Mouse (Mus musculus) brain, embryonic 14.5 days (tissue): ENCODE results near the gene Zc3h14. TPM values are rescaled to one million over a fixed set of nuclear protein-coding genes. Genes with fewer than 3 reads are reported as not detected.

Experiments used
- DNase-seq: peaks from one replicate; pipeline ENCODE4 v3.0.0-alpha.2; 2011; ENCODE audit warnings: low read depth
- CTCF ChIP-seq: fragments of 200-500 bp; IDR thresholded peaks from 2 replicates; pipeline ENCODE4 v1.5.1; 2012; ENCODE audit warnings: inconsistent platforms, mild to moderate bottlenecking, moderate library complexity, borderline replicate concordance; ENCODE audit not compliant: insufficient read depth, insufficient read length; ENCODE audit errors: extremely low read depth
- POLR2A ChIP-seq: fragments of 200-500 bp; IDR thresholded peaks from 2 replicates; pipeline ENCODE4 v1.6.1; 2012; ENCODE audit warnings: mild to moderate bottlenecking, inconsistent platforms, borderline replicate concordance; ENCODE audit not compliant: poor library complexity, insufficient read depth, insufficient read length, severe bottlenecking; ENCODE audit errors: extremely low read depth
- polyA plus RNA-seq: library from polyadenylated mRNA; depleted of rRNA; stranded (reverse); fragments of >200 nt; gene quantifications from 2 replicates; pipeline ENCODE4 v1.2.3, GENCODE M21; 2012

Zc3h14 gene
- polyA plus RNA-seq, 1 experiment: 138 TPM

DNA sequence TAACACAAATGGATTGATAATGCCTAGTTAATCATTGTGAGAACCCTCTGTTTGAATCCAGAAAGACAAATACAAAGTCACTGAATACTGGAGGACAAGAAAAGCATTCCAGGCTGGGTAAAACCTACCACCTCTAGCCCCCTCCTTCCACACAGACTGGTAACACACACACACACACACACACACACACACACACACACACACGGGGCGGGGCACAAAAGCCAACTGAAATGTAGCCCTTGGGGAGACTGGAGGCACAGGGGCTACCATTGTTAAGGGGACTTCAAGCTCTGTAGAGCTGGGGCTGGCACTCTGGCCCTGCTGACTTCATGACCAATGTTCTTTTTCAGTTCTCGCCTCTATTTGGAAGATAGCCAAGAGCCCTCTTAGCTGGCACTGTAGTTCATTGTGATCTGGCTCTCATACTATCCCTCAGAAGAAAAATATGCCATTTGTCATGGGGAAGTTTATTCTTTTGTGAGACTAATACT lies 5.7 kb upstream of the Zc3h14 start:
- peak; percentile 81 for DNase-seq

DNA sequence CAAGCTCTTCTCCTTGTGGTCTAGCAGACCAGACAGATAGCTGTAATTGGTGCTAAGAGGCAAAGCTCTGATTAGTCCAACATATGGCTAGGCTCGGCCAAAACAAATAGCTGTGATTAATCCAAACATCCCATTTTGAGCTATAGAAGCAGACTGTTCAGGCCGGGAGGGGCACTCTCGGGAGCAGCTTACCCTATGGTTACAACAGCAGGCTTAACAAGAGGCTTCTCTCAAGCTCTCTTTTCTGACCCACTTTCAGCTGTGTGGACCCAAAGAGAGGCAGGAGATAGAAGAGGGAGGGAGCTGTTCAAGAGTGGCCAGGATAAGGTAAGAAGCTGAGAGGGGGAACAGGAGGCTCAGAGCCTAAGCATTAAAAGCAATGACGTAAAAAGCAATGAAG lies 1.1 kb upstream of the Zc3h14 start:
- DNase-seq: no peak
- TF ChIP-seq POLR2A: no peak
- TF ChIP-seq CTCF: no peak

More for the DNA sequence above, 5.7 kb upstream of the Zc3h14 start:
- TF ChIP-seq POLR2A (no peak), CTCF (no peak)

DNA sequence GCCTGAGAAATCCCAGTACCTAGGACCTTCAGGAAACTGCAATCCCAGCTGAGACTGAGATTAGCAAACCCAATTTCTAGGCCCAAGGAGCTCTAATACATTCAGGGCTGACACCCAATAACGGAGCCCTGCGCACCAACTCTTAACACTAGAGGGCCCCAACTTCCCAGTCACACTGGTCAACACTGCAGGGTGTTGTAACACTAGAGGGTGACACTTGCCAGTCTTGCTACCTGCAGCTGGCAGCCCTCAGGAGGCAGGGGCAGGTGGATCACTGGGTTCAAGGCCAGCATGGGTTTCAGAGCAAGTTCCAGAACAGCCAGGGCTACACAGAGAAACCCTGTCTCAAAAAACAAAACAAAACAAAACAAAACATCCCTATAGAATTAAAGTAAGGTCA lies 633 bp upstream of the Zc3h14 start:
- peak; percentile 38; the same call in 1 of the 2 replicates for TF ChIP-seq CTCF
- TF ChIP-seq POLR2A: no peak
- DNase-seq: peak; percentile 24

DNA sequence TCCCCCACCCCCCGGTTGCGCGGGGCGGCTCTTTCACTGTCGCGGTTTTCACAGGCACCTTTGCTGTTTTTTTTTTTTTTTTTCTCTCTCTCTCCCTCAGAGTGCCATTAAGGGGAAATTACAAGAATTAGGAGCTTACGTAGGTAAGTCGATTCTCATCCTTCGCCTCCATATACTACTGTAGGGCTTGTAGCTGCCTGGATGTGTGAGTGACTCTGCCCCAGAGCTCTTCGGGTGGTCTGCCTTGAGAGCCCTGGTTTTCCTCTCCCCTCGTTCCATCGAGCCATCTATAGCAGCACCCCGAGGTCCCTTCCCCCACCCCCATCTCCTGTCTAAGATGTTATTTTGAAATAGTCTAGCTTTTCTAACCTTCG lies 603 bp downstream of the Zc3h14 start:
- DNase-seq: peak; percentile 62
- TF ChIP-seq CTCF: no peak
- TF ChIP-seq POLR2A: no peak

DNA sequence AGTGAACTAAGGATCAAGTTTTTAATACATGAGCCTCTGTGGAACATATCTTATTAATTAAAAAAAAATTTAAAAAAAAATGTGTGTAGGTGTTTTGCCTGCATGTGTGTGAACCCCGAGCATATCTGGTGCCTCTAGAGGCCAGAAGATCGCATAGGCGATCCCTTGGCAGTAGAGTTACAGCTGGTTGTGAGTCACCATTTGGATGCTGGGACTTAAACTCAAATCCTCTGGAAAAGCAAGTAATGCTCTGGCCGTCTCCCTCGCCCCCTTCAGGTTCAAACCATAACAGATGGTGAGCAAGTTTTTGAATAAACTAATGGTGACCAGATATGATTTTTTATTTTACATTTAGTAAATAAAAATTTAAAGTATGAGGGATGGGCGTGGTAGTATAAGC lies 10.9 kb downstream of the Zc3h14 start:
- DNase-seq: no peak
- no peak for TF ChIP-seq CTCF
- TF ChIP-seq POLR2A: no peak

DNA sequence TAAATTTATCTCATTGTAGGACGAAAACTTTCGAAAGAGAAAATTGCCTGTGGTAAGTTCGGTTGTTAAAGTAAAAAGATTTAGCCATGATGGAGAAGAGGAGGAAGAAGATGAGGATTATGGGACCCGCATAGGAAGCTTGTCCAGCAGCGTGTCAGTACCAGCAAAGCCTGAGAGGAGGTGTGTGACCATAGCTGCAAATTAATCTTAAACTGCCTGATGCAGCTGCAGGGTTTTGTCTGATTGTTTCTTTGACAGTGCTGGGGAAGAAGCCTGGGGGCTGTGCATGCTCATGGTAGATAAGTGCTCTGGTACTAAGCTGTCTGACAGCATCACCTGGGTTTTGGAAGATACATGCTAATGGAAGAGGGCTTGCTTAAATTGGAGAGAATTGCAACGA lies 12.9 kb downstream of the Zc3h14 start:
- DNase-seq: no peak
- TF ChIP-seq POLR2A (no peak), CTCF (no peak)

DNA sequence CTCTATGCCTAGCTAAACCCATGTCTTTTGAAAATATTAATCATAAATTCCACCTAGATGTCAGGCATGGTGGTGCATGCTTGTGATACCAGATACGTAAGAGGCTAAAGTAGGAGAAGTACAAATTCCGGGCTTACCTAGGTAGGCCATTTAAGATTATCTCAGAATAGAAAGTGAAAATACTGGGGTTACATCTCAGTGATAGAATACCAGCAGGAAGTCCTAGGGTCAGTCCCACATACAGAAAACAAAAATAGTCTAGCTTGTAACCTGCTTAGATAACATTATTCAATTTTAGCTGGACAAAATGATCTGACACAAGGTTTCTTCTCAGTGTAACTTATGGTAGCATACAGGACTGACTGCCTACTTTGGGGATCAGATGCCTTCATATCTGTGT lies 19.5 kb downstream of the Zc3h14 start:
- TF ChIP-seq CTCF (no peak), POLR2A (no peak)
- DNase-seq: no peak

DNA sequence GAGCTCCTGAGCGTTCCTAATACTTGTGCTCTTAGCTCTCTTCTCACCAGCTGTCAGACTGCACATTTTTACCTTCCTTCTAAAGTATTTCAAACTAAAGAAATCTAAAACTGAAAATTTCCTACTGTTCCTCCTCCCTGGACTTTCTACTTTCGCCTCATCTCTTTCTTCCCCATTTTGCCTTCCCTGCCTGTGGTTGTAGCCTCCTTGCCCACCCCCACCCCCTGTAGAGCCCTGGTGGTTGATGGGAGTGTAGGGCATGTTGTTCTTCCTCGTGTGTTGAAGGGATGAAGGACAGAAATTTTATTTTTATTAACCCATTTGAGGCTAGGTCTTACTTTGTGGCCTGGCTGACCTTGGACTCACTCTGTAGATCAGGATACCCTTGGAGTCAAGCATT lies 30.7 kb downstream of the Zc3h14 start:
- DNase-seq: no peak

DNA sequence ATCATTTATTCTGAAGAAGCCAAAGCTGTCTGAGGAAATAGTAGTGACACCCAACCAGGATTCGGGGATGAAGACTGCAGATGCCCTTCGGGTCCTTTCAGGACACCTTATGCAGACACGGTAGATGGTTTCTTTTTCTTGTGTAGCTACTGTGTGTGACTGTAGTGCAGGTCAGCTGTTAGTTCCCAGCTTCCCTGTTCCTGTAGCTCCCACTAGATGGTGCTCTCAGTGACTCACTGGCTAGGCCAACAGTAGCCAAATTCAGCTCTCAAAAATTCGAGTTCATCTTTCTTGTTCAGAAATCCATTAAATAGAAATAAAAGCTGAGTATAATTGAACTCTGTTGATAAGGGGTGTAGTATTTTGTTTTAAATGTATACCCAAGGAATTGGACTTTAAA lies 32.4 kb downstream of the Zc3h14 start:
- peak; percentile 58 for DNase-seq
- TF ChIP-seq POLR2A: no peak
- peak; percentile 64; the same call in 1 of the 2 replicates for TF ChIP-seq CTCF

More for the DNA sequence above, 30.7 kb downstream of the Zc3h14 start:
- TF ChIP-seq POLR2A (no peak), CTCF (no peak)

DNA sequence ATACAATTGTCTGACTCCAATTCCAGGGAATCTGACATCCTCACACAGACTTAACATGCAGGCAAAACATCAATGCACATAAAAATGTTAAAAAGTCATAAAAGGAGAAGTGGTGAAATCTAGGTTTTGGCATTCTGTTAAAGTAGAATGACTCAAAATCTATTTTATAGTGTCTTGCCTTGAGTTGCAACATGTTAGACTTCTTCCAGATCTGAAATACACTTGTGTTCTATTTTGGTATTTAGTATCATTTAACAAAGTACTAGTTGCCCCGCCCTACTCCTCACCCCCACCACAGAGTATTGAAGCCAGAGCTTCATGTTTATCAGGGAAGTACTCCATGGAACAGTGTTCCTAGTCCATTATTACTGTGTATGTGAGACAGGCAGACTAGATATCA lies 37.5 kb downstream of the Zc3h14 start:
- no peak for DNase-seq
- TF ChIP-seq CTCF (no peak), POLR2A (no peak)

DNA sequence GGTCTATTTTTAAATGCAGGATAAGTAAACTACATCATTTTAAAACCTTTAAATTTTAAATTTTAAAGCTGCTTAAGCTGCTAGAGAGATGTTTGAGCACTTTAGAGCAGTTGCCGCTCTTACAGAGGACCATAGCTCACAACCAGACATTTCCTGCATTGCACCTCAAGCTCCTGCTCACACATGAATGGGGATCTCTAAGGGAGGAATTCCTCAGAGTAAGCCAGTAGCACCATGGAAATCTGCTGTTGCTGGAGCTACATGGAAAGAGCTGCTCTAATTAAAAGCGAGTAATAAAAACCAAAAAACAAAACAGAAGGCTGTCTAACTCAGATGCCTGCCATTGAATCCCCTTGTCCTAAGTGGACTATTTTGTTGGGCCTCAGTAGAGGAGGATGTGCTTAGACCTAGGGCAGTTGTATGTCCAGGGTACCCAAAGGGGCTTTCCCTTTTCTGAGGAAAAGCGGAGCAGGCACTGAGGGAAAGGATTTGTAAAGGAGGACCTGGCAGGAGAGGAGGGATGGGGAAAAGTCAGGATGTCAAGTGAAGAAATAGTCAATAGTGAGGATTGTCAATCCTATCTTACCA lies 49.1 kb downstream of the Zc3h14 start:
- TF ChIP-seq CTCF (no peak), POLR2A (no peak)
- DNase-seq: peak; percentile 50

DNA sequence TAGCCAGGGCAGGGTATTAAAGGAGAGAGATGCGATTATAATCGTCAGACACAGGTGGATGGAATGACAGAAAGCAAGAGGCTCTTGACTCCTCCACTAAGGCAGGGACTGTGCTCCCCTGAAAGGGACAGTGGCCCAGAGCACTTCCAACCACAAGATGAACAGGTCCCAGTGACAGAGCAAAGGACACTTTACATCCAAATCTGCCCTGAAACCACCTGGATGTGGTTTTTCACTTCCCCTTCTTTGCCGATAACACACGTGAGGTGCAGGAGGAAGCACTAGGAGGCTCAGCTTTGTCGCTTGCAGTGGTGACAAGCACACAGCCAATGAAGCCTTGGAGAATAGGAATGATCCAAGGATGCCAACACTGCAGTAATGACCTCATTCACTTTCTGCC lies 53.6 kb downstream of the Zc3h14 start:
- no peak for TF ChIP-seq POLR2A
- no peak for TF ChIP-seq CTCF
- no peak for DNase-seq
